Mouse (Mus musculus): ENCODE measurements around the gene Adk.

- TF ChIP-seq CHD2 (IDR thresholded peaks at IDR 0.05; ENCODE audit: low read length) (no peak), CTCF (conservative IDR thresholded peaks at IDR 0.05 in 1 of 2, IDR thresholded peaks at IDR 0.05 in 1 of 2; ENCODE audit: low read depth in 2 of 2, low read length in 2 of 2) (no peak), ZNF384 (IDR thresholded peaks at IDR 0.05; ENCODE audit: low read depth, low read length) (no peak), EP300 (IDR thresholded peaks at IDR 0.05; ENCODE audit: low read length) (no peak), ETS1 (conservative IDR thresholded peaks at IDR 0.05; ENCODE audit: low read depth, low read length) (no peak), POLR2A (IDR thresholded peaks at IDR 0.05; ENCODE audit: low read depth, low read length) (peak; percentile 66), ZC3H11A (IDR thresholded peaks at IDR 0.05; ENCODE audit: low read depth, low read length) (no peak), JUND (conservative IDR thresholded peaks at IDR 0.05; ENCODE audit: low read depth, low read length) (no peak), ZMIZ1 (IDR thresholded peaks at IDR 0.05; ENCODE audit: low read depth, low read length) (peak; percentile 53; the same call in 1 of the 2 replicates), NRF1 (IDR thresholded peaks at IDR 0.05; ENCODE audit: low read depth, low read length) (no peak), POLR2AphosphoS2 (IDR thresholded peaks at IDR 0.05; ENCODE audit: low read depth, low read length) (peak; percentile 58; the same call in 1 of the 2 replicates)
These were observed at the start of gene Adk, which contains the start of gene Ap3m1 for GRCm38 (mm10) chr14:21052112-21052780.

Data from CH12.LX (cell line).